Mouse (Mus musculus) midbrain, embryonic 12.5 days (tissue): Measurements from ENCODE around the gene Chka. TPM values are rescaled to one million over a fixed set of nuclear protein-coding genes. Genes with fewer than 3 reads are reported as not detected.

Experiments used
- ATAC-seq: fragments of 200-750 bp; cut with Nextera tagmentation; 2 replicates; pipeline ENCODE4 v1.8.0; 2017; ENCODE audit warnings: low read depth, moderate TSS enrichment, moderate library complexity; ENCODE audit not compliant: low FRiP score
- H3K27ac ChIP-seq: fragments of 300-500 bp; sonication (generic); replicated peaks from 2 replicates; pipeline ENCODE4 v1.5.1; 2016; ENCODE audit warnings: mild to moderate bottlenecking
- H3K27me3 ChIP-seq: fragments of 300-500 bp; sonication (generic); 2 replicates; pipeline ENCODE4 v1.6.1; 2016; ENCODE audit warnings: mild to moderate bottlenecking
- H3K36me3 ChIP-seq: fragments of 300-500 bp; sonication (generic); 2 replicates; pipeline ENCODE4 v1.6.1; 2016
- H3K4me1 ChIP-seq: fragments of 300-500 bp; sonication (generic); 2 replicates; pipeline ENCODE4 v1.6.1; 2016
- H3K4me2 ChIP-seq: fragments of 300-500 bp; sonication (generic); replicated peaks from 2 replicates; pipeline ENCODE4 v1.6.1; 2016; ENCODE audit warnings: mild to moderate bottlenecking, moderate library complexity
- H3K4me3 ChIP-seq: fragments of 300-500 bp; sonication (generic); 2 replicates; pipeline ENCODE4 v1.5.1; 2016; ENCODE audit warnings: mild to moderate bottlenecking
- H3K9ac ChIP-seq: fragments of 300-500 bp; sonication (generic); replicated peaks from 2 replicates; pipeline ENCODE4 v1.6.1; 2016; ENCODE audit warnings: mild to moderate bottlenecking, moderate library complexity
- H3K9me3 ChIP-seq: fragments of 300-500 bp; sonication (generic); 2 replicates; pipeline ENCODE4 v1.6.1; 2016; ENCODE audit warnings: mild to moderate bottlenecking
- WGBS: fragments of 180-500 bp; shearing (Covaris S2); methylation state at CpG from one replicate; pipeline ENCODE4 v1.1.7; 2016; 5-methylcytosine and 5-hydroxymethylcytosine counted together
- polyA plus RNA-seq: library from polyadenylated mRNA; unstranded; fragments of >200 nt; fragmentation: Nextera tagmentation; extraction: Ambion mirVana; gene quantifications from 2 replicates; pipeline ENCODE4 v1.2.1, GENCODE M21; 2016

The Chka gene
- polyA plus RNA-seq, 1 experiment from 2014 or later: 73.9 TPM

DNA sequence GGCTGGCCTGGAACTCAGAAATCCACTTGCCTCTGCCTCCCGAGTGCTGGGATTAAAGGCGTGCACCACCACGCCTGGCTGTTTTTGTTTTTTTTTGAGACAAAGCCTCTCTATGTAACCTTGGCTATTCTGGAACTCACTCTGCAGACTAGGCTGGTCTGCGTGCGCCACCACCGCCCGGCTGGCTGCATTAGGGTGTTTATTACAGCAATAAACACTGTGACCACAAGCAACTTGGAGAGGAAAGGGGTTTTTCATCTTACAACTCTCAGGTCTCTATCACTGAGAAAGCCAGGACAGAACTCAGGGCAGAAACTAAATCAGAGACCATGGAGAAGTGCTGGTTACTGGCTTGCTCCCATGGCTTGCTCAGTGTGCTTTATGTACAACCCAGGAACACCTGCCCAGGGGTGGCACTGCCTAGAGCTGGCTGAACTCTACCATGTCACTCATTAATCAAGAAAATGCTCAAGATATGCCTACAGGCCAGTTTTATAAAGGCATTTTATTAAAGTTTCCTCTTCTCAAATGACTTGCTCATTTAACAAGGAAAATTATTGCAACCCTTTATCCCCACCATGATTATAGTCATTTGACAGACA is 3.3 kb upstream of the Chka start:
- Histone ChIP-seq H3K36me3 (no peaks in the 10 kb centered on the region), H3K4me1 (peaks cover 11% of the 10 kb centered on the region), H3K9me3 (no peaks in the 10 kb centered on the region), H3K4me3 (no peak overlapping the region), H3K27me3 (no peaks in the 10 kb centered on the region), H3K27ac (no peak overlapping the region), H3K9ac (no peak overlapping the region), H3K4me2 (no peak overlapping the region)
- WGBS: 86% methylated on average over 7 of the region's 7 CpGs
- no peak for ATAC-seq

DNA sequence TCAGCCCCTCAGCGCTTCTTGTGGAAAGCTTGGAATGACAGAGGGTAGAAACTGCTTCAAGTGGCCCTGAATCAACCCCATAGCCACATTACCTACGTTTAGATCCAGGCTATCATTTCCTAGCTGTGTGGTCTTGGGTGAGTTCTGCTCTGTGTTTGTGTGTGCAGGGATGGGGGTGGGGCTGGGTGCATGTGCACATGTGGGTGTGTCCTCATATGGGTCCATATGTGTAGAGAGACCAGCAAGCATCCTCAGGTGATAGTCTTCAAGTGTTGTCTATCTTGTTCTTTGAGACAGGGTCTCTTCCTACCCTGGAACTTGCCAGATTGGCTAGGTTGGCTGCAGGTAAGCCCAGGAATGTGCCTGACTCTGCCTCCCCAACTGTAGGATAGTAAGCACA is 2.3 kb upstream of the Chka start:
- Histone ChIP-seq H3K9me3 (no peaks in the 10 kb centered on the region), H3K36me3 (no peaks in the 10 kb centered on the region), H3K4me3 (no peak overlapping the region), H3K4me1 (peaks cover 21% of the 10 kb centered on the region), H3K4me2 (no peak overlapping the region), H3K27ac (no peak overlapping the region), H3K27me3 (no peaks in the 10 kb centered on the region), H3K9ac (no peak overlapping the region)
- ATAC-seq: no peak
- 80% methylated on average over 2 of the region's 2 CpGs for WGBS

DNA sequence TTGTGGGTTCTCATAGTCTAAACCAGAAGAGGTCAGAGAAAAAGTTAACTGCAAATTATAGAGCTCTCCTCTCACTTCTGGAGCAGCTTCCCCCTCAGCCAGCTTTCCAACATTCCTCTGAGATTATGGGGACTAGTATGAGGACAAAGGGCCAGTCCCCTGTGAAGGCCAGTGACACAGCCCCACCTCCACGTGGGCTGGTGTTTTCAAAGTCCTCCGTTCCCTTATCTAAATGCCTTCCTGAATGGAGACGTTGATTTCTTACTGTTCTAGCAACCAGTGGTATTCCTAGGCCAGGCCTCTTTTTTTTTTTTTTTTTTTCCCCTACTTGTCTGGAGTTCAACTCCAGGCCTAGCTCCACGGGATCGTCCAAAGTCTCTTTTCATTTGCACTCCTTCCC is 1.5 kb upstream of the Chka start:
- no peaks in the 10 kb centered on the region for H3K27me3 ChIP-seq
- ATAC-seq: no peak
- no peak overlapping the region for H3K4me3 ChIP-seq
- H3K9ac ChIP-seq: no peak overlapping the region
- no peak overlapping the region for H3K27ac ChIP-seq
- H3K4me1 ChIP-seq: peaks cover 27% of the 10 kb centered on the region
- 27% methylated on average over 5 of the region's 5 CpGs for WGBS
- no peaks in the 10 kb centered on the region for H3K36me3 ChIP-seq
- H3K9me3 ChIP-seq: no peaks in the 10 kb centered on the region
- no peak overlapping the region for H3K4me2 ChIP-seq

DNA sequence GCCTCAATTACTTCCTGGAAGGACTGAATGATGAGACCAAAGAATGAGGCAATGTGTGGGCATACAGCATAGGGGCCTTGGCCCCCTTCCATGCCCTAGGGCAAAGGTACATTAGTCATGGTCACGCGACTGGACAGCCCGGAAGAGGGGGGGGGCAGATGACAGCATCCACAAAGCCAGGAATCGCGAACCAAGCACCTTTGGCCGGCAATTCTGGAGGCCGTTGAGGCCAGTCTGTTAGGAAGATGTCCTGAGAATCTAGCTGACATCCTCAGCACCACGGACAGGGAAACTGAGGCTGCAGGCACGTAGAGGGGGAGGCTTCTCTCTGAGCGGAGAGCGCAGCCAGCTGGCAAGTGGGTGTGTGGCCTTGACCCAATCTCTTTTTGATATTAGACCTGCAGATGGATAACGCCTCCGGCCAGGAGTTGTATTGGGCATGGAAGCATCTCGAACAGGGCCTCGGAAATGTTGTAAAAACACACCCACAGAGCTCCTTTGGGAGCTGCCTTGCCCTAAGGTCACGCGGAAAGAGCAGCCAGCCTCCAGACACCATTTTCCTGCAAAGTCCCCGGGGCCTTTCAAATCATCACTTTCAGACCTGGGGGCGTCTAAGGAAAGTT is 615 bp upstream of the Chka start:
- ATAC-seq: no peak
- H3K27me3 ChIP-seq: no peaks in the 10 kb centered on the region
- 6% methylated on average over 19 of the region's 19 CpGs for WGBS
- no peaks in the 10 kb centered on the region for H3K36me3 ChIP-seq
- H3K4me3 ChIP-seq: peak overlapping the region; percentile 86
- H3K9me3 ChIP-seq: no peaks in the 10 kb centered on the region
- peak overlapping the region; percentile 73 for H3K4me2 ChIP-seq
- peak overlapping the region; percentile 12; the same call in 1 of the 2 replicates for H3K9ac ChIP-seq
- peaks cover 35% of the 10 kb centered on the region for H3K4me1 ChIP-seq
- H3K27ac ChIP-seq: peak overlapping the region; percentile 97

DNA sequence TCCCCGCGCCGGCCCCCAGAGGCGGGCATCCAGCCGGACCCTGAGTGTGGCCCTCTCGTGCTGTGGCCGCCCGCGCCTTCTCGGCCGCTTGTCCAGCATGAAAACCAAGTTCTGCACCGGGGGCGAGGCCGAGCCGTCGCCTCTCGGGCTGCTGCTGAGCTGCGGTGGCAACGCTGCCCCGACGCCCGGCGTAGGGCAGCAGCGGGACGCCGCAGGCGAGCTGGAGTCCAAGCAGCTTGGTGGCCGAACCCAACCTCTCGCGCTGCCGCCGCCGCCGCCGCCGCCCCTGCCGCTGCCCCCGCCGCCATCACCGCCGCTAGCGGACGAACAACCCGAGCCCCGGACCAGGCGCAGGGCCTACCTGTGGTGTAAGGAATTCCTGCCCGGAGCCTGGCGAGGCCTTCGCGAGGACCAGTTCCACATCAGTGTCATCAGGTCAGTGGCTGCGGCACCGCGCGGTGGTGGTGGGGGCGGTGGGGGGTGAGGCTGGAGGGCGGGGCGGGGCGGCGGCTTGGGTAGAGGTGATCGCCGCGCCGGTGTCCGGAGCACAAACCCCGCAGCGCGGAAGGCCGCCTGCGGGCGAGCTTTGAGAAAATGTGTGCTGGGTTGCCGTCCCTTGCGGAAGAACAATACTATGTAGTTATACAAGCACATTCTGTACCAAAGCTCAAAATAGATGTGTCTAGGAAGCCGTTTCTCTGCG is 557 bp downstream of the Chka start:
- Histone ChIP-seq H3K9me3 (no peaks in the 10 kb centered on the region), H3K27ac (peak overlapping the region; percentile 97), H3K4me1 (peaks cover 36% of the 10 kb centered on the region), H3K4me3 (peak overlapping the region; percentile 86), H3K36me3 (no peaks in the 10 kb centered on the region), H3K4me2 (peak overlapping the region; percentile 73), H3K9ac (peak overlapping the region; percentile 85), H3K27me3 (no peaks in the 10 kb centered on the region)
- no peak; the same call in 1 of the 2 replicates for ATAC-seq
- WGBS: under 1% methylated on average over 69 of the region's 74 CpGs

DNA sequence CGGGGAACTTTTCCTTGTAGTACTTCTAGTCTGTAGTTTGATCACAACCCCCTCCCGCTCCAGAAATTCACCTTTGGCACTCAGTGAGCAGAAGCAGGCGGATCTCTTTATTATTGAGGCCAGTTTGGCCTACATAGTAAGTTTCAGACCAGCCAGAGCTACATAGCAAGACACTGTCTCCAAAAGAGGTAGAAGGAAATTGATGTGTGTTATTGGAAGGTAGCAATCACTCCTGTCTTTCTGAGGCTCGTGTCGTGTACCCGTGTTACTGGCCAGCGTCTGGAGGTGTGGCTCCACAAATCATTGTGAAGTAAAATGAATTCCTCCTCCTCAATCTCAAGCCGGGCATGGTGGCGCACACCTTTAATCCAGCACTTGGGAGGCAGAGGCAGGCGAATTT is 1.5 kb downstream of the Chka start:
- Histone ChIP-seq H3K27ac (no peak overlapping the region), H3K9me3 (no peaks in the 10 kb centered on the region), H3K4me3 (peak overlapping the region; percentile 86), H3K27me3 (no peaks in the 10 kb centered on the region), H3K36me3 (no peaks in the 10 kb centered on the region), H3K4me1 (peaks cover 36% of the 10 kb centered on the region), H3K4me2 (peak overlapping the region; percentile 73), H3K9ac (no peak overlapping the region)
- no peak for ATAC-seq
- 95% methylated on average over 10 of the region's 10 CpGs for WGBS

DNA sequence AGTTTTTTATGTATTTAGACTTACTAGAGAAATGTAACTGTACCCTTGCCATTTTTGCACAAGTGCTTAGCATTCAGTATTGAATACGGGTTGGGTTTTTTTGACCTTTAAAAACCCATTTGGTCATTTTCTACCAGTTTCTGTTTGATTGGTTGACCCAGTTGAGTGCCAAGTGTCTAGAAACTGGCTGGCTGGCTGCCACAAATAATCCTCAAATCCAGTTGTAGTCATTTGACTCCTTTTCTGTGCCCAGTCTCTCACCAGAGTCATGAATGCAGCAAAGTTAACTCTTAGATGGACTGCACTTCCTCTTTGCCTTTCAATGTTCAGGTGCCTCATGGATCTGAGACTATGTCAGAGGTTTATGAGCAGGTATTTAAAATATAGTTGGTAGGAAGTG is 2.3 kb downstream of the Chka start:
- 92% methylated on average over 1 of the region's 1 CpGs for WGBS
- Histone ChIP-seq H3K27ac (no peak overlapping the region), H3K4me2 (0 out of 2 replicates have a peak overlapping the region, but pooled peaks have one; percentile 73), H3K4me1 (peaks cover 36% of the 10 kb centered on the region), H3K27me3 (no peaks in the 10 kb centered on the region), H3K4me3 (no peak overlapping the region), H3K36me3 (no peaks in the 10 kb centered on the region), H3K9me3 (no peaks in the 10 kb centered on the region), H3K9ac (no peak overlapping the region)
- no peak for ATAC-seq

DNA sequence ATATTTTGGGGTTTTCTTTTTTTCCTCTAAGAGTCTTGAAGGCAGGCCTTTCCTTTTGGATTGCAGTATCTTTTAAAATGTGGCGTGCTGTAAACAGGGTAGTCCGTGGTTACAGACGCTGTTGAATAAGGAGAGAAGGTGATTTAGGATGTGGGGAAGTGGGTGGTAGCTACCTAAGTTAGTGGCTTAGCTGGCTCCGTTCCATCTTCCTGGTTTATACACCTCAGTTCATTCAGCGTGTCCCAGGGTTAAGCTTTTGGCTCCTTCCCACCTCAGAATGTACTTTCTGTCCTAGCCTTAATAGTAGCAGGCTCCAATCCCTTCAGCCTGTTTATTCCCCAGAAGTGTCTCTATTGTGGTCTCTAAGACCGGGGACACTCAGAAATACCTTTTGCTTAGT is 3.5 kb downstream of the Chka start:
- ATAC-seq: no peak
- Histone ChIP-seq H3K27ac (no peak overlapping the region), H3K4me1 (peaks cover 36% of the 10 kb centered on the region), H3K36me3 (no peaks in the 10 kb centered on the region), H3K4me2 (0 out of 2 replicates have a peak overlapping the region, but pooled peaks have one; percentile 9), H3K27me3 (no peaks in the 10 kb centered on the region), H3K4me3 (no peak overlapping the region), H3K9ac (no peak overlapping the region), H3K9me3 (no peaks in the 10 kb centered on the region)
- 70% methylated on average over 6 of the region's 6 CpGs for WGBS

DNA sequence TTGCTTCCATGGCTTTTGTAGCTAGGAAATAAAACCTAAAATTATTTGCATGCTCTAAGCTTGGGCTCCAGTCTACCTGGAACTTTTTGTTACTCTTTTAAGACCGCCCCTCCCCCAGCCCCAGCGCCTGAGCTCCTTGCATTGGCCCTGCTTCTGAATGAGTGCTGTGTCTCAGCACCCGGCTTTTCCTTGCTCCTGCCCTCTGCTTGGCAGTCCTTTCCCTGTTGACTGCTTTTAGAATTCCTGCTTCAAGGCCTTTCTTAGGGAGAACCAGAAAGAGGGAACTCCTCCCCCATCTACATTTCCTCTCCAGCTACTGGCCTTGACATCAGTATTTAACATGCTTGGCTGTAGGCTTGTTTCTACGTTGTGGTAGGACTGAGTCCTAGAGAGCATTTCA is 4.0 kb downstream of the Chka start:
- WGBS: 27% methylated on average over 4 of the region's 4 CpGs
- no peak overlapping the region for H3K4me3 ChIP-seq
- H3K4me1 ChIP-seq: peaks cover 36% of the 10 kb centered on the region
- no peaks in the 10 kb centered on the region for H3K36me3 ChIP-seq
- no peak overlapping the region for H3K27ac ChIP-seq
- H3K9me3 ChIP-seq: no peaks in the 10 kb centered on the region
- 0 out of 2 replicates have a peak overlapping the region, but pooled peaks have one; percentile 9 for H3K4me2 ChIP-seq
- H3K9ac ChIP-seq: no peak overlapping the region
- H3K27me3 ChIP-seq: no peaks in the 10 kb centered on the region
- ATAC-seq: no peak

DNA sequence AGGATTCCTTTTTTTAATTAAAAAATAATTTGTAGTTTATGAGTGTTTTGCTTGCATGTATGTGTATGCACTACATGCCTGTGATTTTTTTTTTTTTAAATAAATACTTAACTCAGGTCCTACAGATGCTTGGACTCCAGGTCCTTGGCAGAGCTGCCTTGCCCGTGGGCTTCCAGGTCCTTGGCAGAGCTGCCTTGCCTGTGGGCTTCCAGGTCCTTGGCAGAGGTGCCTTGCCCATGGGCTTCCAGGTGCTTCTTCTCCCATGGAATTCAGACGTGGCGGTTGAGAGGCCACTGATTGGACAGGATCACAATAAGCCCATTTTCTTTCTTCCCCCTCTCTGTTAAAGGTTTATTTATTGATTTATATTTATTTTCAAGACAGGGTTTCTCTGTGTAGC is 5.6 kb downstream of the Chka start:
- Histone ChIP-seq H3K4me2 (no peak overlapping the region), H3K9ac (no peak overlapping the region), H3K36me3 (peaks cover 3% of the 10 kb centered on the region; the same call in 1 of the 2 replicates), H3K4me3 (no peak overlapping the region), H3K9me3 (no peaks in the 10 kb centered on the region), H3K4me1 (peaks cover 29% of the 10 kb centered on the region), H3K27ac (no peak overlapping the region), H3K27me3 (no peaks in the 10 kb centered on the region)
- WGBS: 93% methylated on average over 3 of the region's 3 CpGs
- ATAC-seq: no peak

DNA sequence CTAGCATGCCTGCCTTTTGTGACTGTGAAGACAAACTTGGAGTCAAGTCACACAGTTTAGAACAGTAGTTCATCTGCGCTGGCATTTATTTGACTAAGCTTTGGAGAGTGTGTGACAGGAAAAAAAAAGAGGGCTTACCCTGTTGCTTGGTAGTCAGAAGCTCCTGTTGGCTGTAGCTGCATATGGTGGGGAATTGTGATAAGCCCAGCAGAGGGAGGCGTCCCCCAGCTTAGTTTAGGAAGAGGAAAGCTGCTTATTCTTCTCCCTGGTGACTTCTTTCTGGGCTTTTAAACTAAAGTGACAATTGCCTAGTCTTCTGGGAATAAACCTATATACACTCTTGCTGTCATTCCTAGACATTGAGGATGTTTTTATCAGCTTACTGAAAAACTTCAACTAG is 11.1 kb downstream of the Chka start:
- no peaks in the 10 kb centered on the region for H3K4me1 ChIP-seq
- no peak for ATAC-seq
- H3K9ac ChIP-seq: no peak overlapping the region
- peaks cover 26% of the 10 kb centered on the region for H3K36me3 ChIP-seq
- 73% methylated on average over 2 of the region's 2 CpGs for WGBS
- no peaks in the 10 kb centered on the region for H3K27me3 ChIP-seq
- no peak overlapping the region for H3K27ac ChIP-seq
- H3K4me2 ChIP-seq: no peak overlapping the region
- H3K4me3 ChIP-seq: no peak overlapping the region
- H3K9me3 ChIP-seq: no peaks in the 10 kb centered on the region

DNA sequence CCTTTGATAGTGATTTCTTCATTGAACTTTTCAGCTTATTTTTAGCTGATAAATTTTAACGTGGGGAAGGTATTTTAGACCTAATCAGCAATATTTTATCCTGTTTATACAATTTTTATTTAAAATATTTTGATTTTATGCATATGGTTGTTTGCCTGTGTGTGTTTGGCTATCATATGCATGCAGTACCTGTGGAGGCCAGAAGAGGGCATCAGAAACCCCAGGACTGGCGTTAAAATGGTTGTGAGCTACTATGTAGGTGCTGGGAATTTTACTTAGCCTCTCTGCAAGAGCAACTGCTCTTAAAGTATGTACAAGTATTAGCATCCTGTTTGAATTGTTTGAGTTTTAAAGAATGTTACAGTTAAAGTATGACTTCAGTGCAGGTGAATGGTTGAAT is 13.4 kb downstream of the Chka start:
- no peak overlapping the region for H3K9ac ChIP-seq
- no peak overlapping the region for H3K4me3 ChIP-seq
- no peaks in the 10 kb centered on the region for H3K4me1 ChIP-seq
- 93% methylated on average over 2 of the region's 2 CpGs for WGBS
- H3K36me3 ChIP-seq: peaks cover 26% of the 10 kb centered on the region
- H3K4me2 ChIP-seq: no peak overlapping the region
- no peaks in the 10 kb centered on the region for H3K9me3 ChIP-seq
- no peaks in the 10 kb centered on the region for H3K27me3 ChIP-seq
- no peak overlapping the region for H3K27ac ChIP-seq
- ATAC-seq: no peak
